Mouse (Mus musculus): ENCODE measurements at regions not wholly inside any gene's neighbourhood (a gene's known extent, or its start where the extent isn't known, plus 50 kb on each side); places are given as distances from the start of the nearest gene placed in this dataset.

- DNase-seq (ENCODE audit: low read depth, low spot score), result no peak
- Histone ChIP-seq H3K9me3 (replicated peaks; ENCODE audit: insufficient read depth, low read length) (no peaks in the 10 kb centered on the region), H3K4me1 (ENCODE audit: control insufficient read depth in 1 of 2, insufficient read depth in 2 of 2, low read length in 2 of 2) (no peaks in the 10 kb centered on the region), H3K27me3 (ENCODE audit: control insufficient read depth in 1 of 2, insufficient read depth in 2 of 2, low read length in 2 of 2) (no peaks in the 10 kb centered on the region), H3K27ac (ENCODE audit: control insufficient read depth, low read depth, low read length) (no peak overlapping the region), H3K9ac (ENCODE audit: control insufficient read depth, low read depth, low read length, poor library complexity, severe bottlenecking) (no peak overlapping the region), H3K79me2 (ENCODE audit: control insufficient read depth, insufficient read depth, low read length, poor library complexity) (no peaks in the 10 kb centered on the region), H3K36me3 (ENCODE audit: control insufficient read depth in 1 of 2, insufficient read depth in 2 of 2, low read length in 2 of 2) (no peaks in the 10 kb centered on the region), H3K4me3 (ENCODE audit: control insufficient read depth in 1 of 2, insufficient read depth in 1 of 2, low read depth in 2 of 2, low read length in 2 of 2) (no peak overlapping the region)
- TF ChIP-seq TAL1 (IDR thresholded peaks at IDR 0.05; ENCODE audit: low read length), result no peak
- TF ChIP-seq HCFC1 (IDR thresholded peaks at IDR 0.05; ENCODE audit: low read depth, low read length), result no peak
- no peak for TF ChIP-seq ELF1 (IDR thresholded peaks at IDR 0.05; ENCODE audit: low read depth, low read length)
- no peak for TF ChIP-seq KAT2A (conservative IDR thresholded peaks at IDR 0.05; ENCODE audit: low read depth, low read length)
- no peak for TF ChIP-seq MAX (IDR thresholded peaks at IDR 0.05; ENCODE audit: low read length)
- TF ChIP-seq MAZ (IDR thresholded peaks at IDR 0.05; ENCODE audit: low read depth, low read length), result no peak
- TF ChIP-seq CHD2 (IDR thresholded peaks at IDR 0.05; ENCODE audit: low read length), result no peak
- TF ChIP-seq MAFK (IDR thresholded peaks at IDR 0.05; ENCODE audit: borderline replicate concordance, low read depth, low read length), result no peak
- no peak for TF ChIP-seq ETS1 (IDR thresholded peaks at IDR 0.05; ENCODE audit: low read depth, low read length)
Measured at GRCm38 (mm10) chr1:163650577-163651180, 74.4 kb downstream of the Mettl11b start.

GRCm38 (mm10) chr1:163642091-163642490 lies 82.9 kb downstream of the Mettl11b start:
- peaks cover 0 to 4% of the 10 kb centered on the region in 2 experiments; a peak in 3 of 4 replicates for H3K27me3 ChIP-seq (ENCODE audit: control insufficient read depth in 1 of 2, insufficient read depth in 2 of 2, low read length in 2 of 2)
- H3K9me3 ChIP-seq (replicated peaks; ENCODE audit: insufficient read depth, low read length), result no peaks in the 10 kb centered on the region
- no peak overlapping the region for H3K4me3 ChIP-seq (ENCODE audit: control insufficient read depth in 1 of 2, insufficient read depth in 1 of 2, low read depth in 2 of 2, low read length in 2 of 2)
- no peak overlapping the region for H3K27ac ChIP-seq (ENCODE audit: control insufficient read depth, low read depth, low read length)
- no peak for DNase-seq (ENCODE audit: low read depth, low spot score)
- H3K4me1 ChIP-seq (ENCODE audit: control insufficient read depth in 1 of 2, insufficient read depth in 2 of 2, low read length in 2 of 2), result no peaks in the 10 kb centered on the region
- no peaks in the 10 kb centered on the region for H3K36me3 ChIP-seq (ENCODE audit: control insufficient read depth in 1 of 2, insufficient read depth in 2 of 2, low read length in 2 of 2)
- no peak overlapping the region for H3K9ac ChIP-seq (ENCODE audit: control insufficient read depth, low read depth, low read length, poor library complexity, severe bottlenecking)
- H3K79me2 ChIP-seq (ENCODE audit: control insufficient read depth, insufficient read depth, low read length, poor library complexity), result no peaks in the 10 kb centered on the region
- TF ChIP-seq MAFK (IDR thresholded peaks at IDR 0.05; ENCODE audit: borderline replicate concordance, low read depth, low read length) (no peak), MYC (IDR thresholded peaks at IDR 0.05; ENCODE audit: low read depth, low read length) (no peak), USF2 (IDR thresholded peaks at IDR 0.05; ENCODE audit: borderline replicate concordance in 1 of 2, insufficient read depth in 1 of 2, low read depth in 1 of 2, low read length in 2 of 2) (no peak)

- H3K79me2 ChIP-seq (ENCODE audit: control insufficient read depth, insufficient read depth, low read length, poor library complexity), result no peaks in the 10 kb centered on the region
- no peak overlapping the region for H3K27ac ChIP-seq (ENCODE audit: control insufficient read depth, low read depth, low read length)
- H3K9me3 ChIP-seq (replicated peaks; ENCODE audit: insufficient read depth, low read length), result no peaks in the 10 kb centered on the region
- H3K27me3 ChIP-seq (ENCODE audit: control insufficient read depth in 1 of 2, insufficient read depth in 2 of 2, low read length in 2 of 2), result peaks cover 0 to 4% of the 10 kb centered on the region in 2 experiments; a peak in 3 of 4 replicates
- H3K36me3 ChIP-seq (ENCODE audit: control insufficient read depth in 1 of 2, insufficient read depth in 2 of 2, low read length in 2 of 2), result no peaks in the 10 kb centered on the region
- no peak overlapping the region for H3K9ac ChIP-seq (ENCODE audit: control insufficient read depth, low read depth, low read length, poor library complexity, severe bottlenecking)
- no peak for DNase-seq (ENCODE audit: low read depth, low spot score)
- no peak for TF ChIP-seq MAFK (IDR thresholded peaks at IDR 0.05; ENCODE audit: borderline replicate concordance, low read depth, low read length)
- TF ChIP-seq GATA1 (IDR thresholded peaks at IDR 0.05; ENCODE audit: low read depth, low read length), result no peak
- no peak for TF ChIP-seq UBTF (IDR thresholded peaks at IDR 0.05; ENCODE audit: borderline replicate concordance, insufficient read depth, low read depth, low read length)
- TF ChIP-seq MEF2A (IDR thresholded peaks at IDR 0.05; ENCODE audit: extremely low read depth, insufficient replicate concordance, low read depth, low read length, poor library complexity, severe bottlenecking), result no peak
- no peak for TF ChIP-seq GABPA (IDR thresholded peaks at IDR 0.05; ENCODE audit: low read depth, low read length)
- TF ChIP-seq JUND (IDR thresholded peaks at IDR 0.05; ENCODE audit: low read depth, low read length), result no peak
- no peak for TF ChIP-seq MAZ (IDR thresholded peaks at IDR 0.05; ENCODE audit: low read depth, low read length)
- TF ChIP-seq ZKSCAN1 (IDR thresholded peaks at IDR 0.05; ENCODE audit: low read depth, low read length), result no peak
- no peak for TF ChIP-seq E2F4 (IDR thresholded peaks at IDR 0.05; ENCODE audit: borderline replicate concordance, low read depth, low read length)
- no peak for TF ChIP-seq TCF12 (IDR thresholded peaks at IDR 0.05; ENCODE audit: low read depth, low read length)
- no peak for TF ChIP-seq ZNF384 (IDR thresholded peaks at IDR 0.05; ENCODE audit: low read depth, low read length)
- no peak for TF ChIP-seq CHD2 (IDR thresholded peaks at IDR 0.05; ENCODE audit: low read length)
- TF ChIP-seq CHD1 (IDR thresholded peaks at IDR 0.05; ENCODE audit: low read depth, low read length), result no peak
- TF ChIP-seq NRF1 (IDR thresholded peaks at IDR 0.05; ENCODE audit: insufficient read depth, low read depth, low read length, poor library complexity, severe bottlenecking), result no peak
- TF ChIP-seq MAX (IDR thresholded peaks at IDR 0.05; ENCODE audit: low read length), result no peak
- TF ChIP-seq ETS1 (IDR thresholded peaks at IDR 0.05; ENCODE audit: low read depth, low read length), result no peak
- no peak for TF ChIP-seq ELF1 (IDR thresholded peaks at IDR 0.05; ENCODE audit: low read depth, low read length)
- H3K4me3 ChIP-seq (ENCODE audit: control insufficient read depth in 1 of 2, insufficient read depth in 1 of 2, low read depth in 2 of 2, low read length in 2 of 2), result no peak overlapping the region
- no peaks in the 10 kb centered on the region for H3K4me1 ChIP-seq (ENCODE audit: control insufficient read depth in 1 of 2, insufficient read depth in 2 of 2, low read length in 2 of 2)
Measured at GRCm38 (mm10) chr1:163640527-163641228, 84.4 kb downstream of the Mettl11b start.

All from MEL (cell line).